Mouse (Mus musculus): ENCODE data around the gene Gm29427. TPM values are rescaled to one million over a fixed set of nuclear protein-coding genes. Genes with fewer than 3 reads are reported as not detected.
A peak's percentile ranks its signal among the peaks of the same experiment; 100 is the strongest.

The Gm29427 gene
- polyA plus RNA-seq, 1 experiment from 2014 or later, result not detected

- no peaks in the 10 kb centered on the region for H3K9me3 ChIP-seq (ENCODE audit: low read length)
- no peak for TF ChIP-seq CTCF (IDR thresholded peaks at IDR 0.05)
- TF ChIP-seq EP300 (IDR thresholded peaks at IDR 0.05), result no peak
- H3K4me3 ChIP-seq (ENCODE audit: low read depth, low read length), result peak overlapping the region; percentile 44
- H3K9ac ChIP-seq (replicated peaks; ENCODE audit: low read depth), result 0 out of 2 replicates have a peak overlapping the region, but pooled peaks have one; percentile 32
- 25% methylated on average over 5 of the region's 5 CpGs for WGBS
- peak overlapping the region; percentile 86 for H3K27ac ChIP-seq (ENCODE audit: low read length)
- peak overlapping the region; percentile 54 for H3K4me2 ChIP-seq (replicated peaks; ENCODE audit: low read depth, low read length)
- H3K36me3 ChIP-seq (ENCODE audit: insufficient read depth, low read length), result no peaks in the 10 kb centered on the region
- DNase-seq (ENCODE audit: low spot score) (peak; percentile 61), ATAC-seq (0 out of 2 replicates have a peak, but pooled peaks have one; percentile 2)
- no peaks in the 10 kb centered on the region for H3K27me3 ChIP-seq (replicated peaks; ENCODE audit: insufficient read depth, low read length)
- peaks cover 3% of the 10 kb centered on the region; the same call in 1 of the 2 replicates for H3K4me1 ChIP-seq (ENCODE audit: insufficient read depth, low read depth, low read length)
Observed at GRCm38 (mm10) chr1:130734452-130734851, 18.9 kb upstream of the Gm29427 start.

DNA sequence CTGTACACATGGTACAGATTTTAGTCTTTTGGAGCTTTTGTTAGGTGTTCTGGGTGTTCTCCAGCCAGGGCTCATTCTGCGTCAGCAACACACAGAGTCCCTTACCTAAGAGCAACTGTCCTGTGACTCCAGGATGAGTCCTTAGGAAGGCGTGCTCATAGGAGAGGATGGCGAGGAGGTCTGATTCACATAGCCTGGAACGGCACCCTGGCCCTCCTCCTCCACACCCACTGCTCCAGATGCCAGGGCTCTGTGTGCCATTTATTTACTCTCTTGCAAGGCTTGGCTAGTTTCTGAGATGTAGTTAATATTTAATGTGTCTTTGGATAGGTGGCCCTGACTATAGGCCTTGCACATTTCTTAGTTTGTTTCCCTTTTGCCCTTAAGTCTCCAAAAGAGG is 18.1 kb upstream of the Gm29427 start:
- peak; percentile 67 for TF ChIP-seq EP300 (IDR thresholded peaks at IDR 0.05)
- no peak for TF ChIP-seq CTCF (IDR thresholded peaks at IDR 0.05)
- no peaks in the 10 kb centered on the region for H3K36me3 ChIP-seq (ENCODE audit: insufficient read depth, low read length)
- peak overlapping the region; percentile 43; the same call in 1 of the 2 replicates for H3K9ac ChIP-seq (replicated peaks; ENCODE audit: low read depth)
- WGBS, result 64% methylated on average over 4 of the region's 4 CpGs
- H3K4me2 ChIP-seq (replicated peaks; ENCODE audit: low read depth, low read length), result peak overlapping the region; percentile 54
- peak overlapping the region; percentile 44 for H3K4me3 ChIP-seq (ENCODE audit: low read depth, low read length)
- peak; percentile 76 for ATAC-seq
- H3K27me3 ChIP-seq (replicated peaks; ENCODE audit: insufficient read depth, low read length), result no peaks in the 10 kb centered on the region
- peak overlapping the region; percentile 86 for H3K27ac ChIP-seq (ENCODE audit: low read length)
- peaks cover 3% of the 10 kb centered on the region; the same call in 1 of the 2 replicates for H3K4me1 ChIP-seq (ENCODE audit: insufficient read depth, low read depth, low read length)
- H3K9me3 ChIP-seq (ENCODE audit: low read length), result no peaks in the 10 kb centered on the region
- peak; percentile 88 for DNase-seq (ENCODE audit: low spot score)

- no peaks in the 10 kb centered on the region for H3K9me3 ChIP-seq (ENCODE audit: low read length)
- WGBS, result 59% methylated on average over 13 of the region's 13 CpGs
- peak overlapping the region; percentile 86 for H3K27ac ChIP-seq (ENCODE audit: low read length)
- no peaks in the 10 kb centered on the region for H3K36me3 ChIP-seq (ENCODE audit: insufficient read depth, low read length)
- peak overlapping the region; percentile 44 for H3K4me3 ChIP-seq (ENCODE audit: low read depth, low read length)
- ATAC-seq (no peak), DNase-seq (ENCODE audit: low spot score) (no peak)
- peak overlapping the region; percentile 43 for H3K9ac ChIP-seq (replicated peaks; ENCODE audit: low read depth)
- peak overlapping the region; percentile 54 for H3K4me2 ChIP-seq (replicated peaks; ENCODE audit: low read depth, low read length)
- H3K4me1 ChIP-seq (ENCODE audit: insufficient read depth, low read depth, low read length), result peaks cover 3% of the 10 kb centered on the region; the same call in 1 of the 2 replicates
- TF ChIP-seq CTCF (IDR thresholded peaks at IDR 0.05) (no peak), EP300 (IDR thresholded peaks at IDR 0.05) (no peak)
- no peaks in the 10 kb centered on the region for H3K27me3 ChIP-seq (replicated peaks; ENCODE audit: insufficient read depth, low read length)
Observed at GRCm38 (mm10) chr1:130732706-130733658, 17.4 kb upstream of the Gm29427 start.

DNA sequence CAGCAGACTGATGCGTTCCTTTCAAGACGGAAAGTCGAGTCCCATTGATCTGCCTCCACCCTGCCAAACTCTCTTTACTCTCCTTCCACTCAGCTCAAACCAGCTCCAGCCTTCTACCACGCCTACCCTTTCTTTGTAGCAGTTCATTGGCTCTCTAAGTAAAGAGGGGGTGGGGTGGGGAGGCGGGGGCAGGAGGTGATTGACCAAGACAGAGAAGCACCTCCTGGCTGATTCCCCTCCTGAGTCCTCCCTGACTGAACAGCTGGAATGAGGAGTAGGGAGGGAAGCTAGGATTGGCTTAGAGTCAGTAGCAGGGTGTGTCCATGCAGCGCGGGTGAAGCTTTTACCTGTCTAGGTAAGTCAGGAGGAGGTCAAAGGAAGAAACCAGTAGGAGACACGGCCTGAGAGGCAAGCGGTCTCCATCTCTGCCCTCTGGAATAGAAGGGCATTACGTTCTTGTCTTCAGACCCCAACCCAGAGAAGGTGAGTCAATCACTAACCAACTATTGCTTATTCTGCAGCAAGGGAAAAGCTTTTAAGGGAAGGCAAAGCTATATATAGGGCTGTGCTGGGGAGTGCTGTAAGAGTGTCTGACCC is 16.2 kb upstream of the Gm29427 start, which contains the start of gene AA986860:
TSS of gene AA986860 (plus strand) at position 236 of the 597 bp plus-strand sequence.
- Histone ChIP-seq H3K9me3 (ENCODE audit: low read length) (no peaks in the 10 kb centered on the region), H3K27me3 (replicated peaks; ENCODE audit: insufficient read depth, low read length) (no peaks in the 10 kb centered on the region), H3K27ac (ENCODE audit: low read length) (peak within 1 kb of the TSS; percentile 86), H3K36me3 (ENCODE audit: insufficient read depth, low read length) (no peaks in the 10 kb centered on the region), H3K4me1 (ENCODE audit: insufficient read depth, low read depth, low read length) (peaks cover 3% of the 10 kb centered on the region; the same call in 1 of the 2 replicates), H3K4me3 (ENCODE audit: low read depth, low read length) (peak within 1 kb of the TSS; percentile 44), H3K4me2 (replicated peaks; ENCODE audit: low read depth, low read length) (peak within 1 kb of the TSS; percentile 54), H3K9ac (replicated peaks; ENCODE audit: low read depth) (peak within 1 kb of the TSS; percentile 43)
- 11% methylated on average over 10 of the region's 10 CpGs for WGBS
- ATAC-seq, result peak; percentile 88
- peak; percentile 94 for DNase-seq (ENCODE audit: low spot score)
- no peak for TF ChIP-seq CTCF (IDR thresholded peaks at IDR 0.05)
- no peak for TF ChIP-seq EP300 (IDR thresholded peaks at IDR 0.05)

DNA sequence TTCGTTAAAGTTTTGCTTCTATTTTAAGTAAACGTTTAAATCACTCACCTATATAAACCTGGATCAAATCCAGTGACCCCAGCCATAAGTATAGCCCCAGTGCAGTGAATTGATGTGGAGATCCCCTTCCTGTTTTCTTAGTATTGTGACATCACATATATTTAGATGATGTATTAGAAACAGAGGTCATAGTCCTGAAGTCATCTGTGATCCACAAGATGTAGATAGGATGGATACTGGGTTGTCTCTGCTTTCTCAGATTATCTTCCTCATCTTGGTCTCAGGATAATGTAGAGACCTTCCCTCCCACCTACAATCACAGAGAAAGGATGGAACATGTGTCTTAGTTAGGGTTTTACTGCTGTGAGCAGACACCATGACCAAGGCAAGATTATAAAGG is 13.6 kb upstream of the Gm29427 start, which contains the start of gene Pfkfb2:
TSS of gene Pfkfb2 (minus strand) at position 101 of the 400 bp plus-strand sequence.
- Histone ChIP-seq H3K9ac (replicated peaks; ENCODE audit: low read depth) (no peak within 1 kb of the TSS), H3K36me3 (ENCODE audit: insufficient read depth, low read length) (no peaks in the 10 kb centered on the region), H3K4me1 (ENCODE audit: insufficient read depth, low read depth, low read length) (no peaks in the 10 kb centered on the region; the same call in 1 of the 2 replicates), H3K27me3 (replicated peaks; ENCODE audit: insufficient read depth, low read length) (no peaks in the 10 kb centered on the region), H3K4me2 (replicated peaks; ENCODE audit: low read depth, low read length) (no peak within 1 kb of the TSS), H3K4me3 (ENCODE audit: low read depth, low read length) (no peak within 1 kb of the TSS), H3K9me3 (ENCODE audit: low read length) (no peaks in the 10 kb centered on the region), H3K27ac (ENCODE audit: low read length) (no peak within 1 kb of the TSS)
- 70% methylated on average over 2 of the region's 2 CpGs for WGBS
- ATAC-seq, result no peak
- no peak for TF ChIP-seq EP300 (IDR thresholded peaks at IDR 0.05)
- TF ChIP-seq CTCF (IDR thresholded peaks at IDR 0.05), result no peak
- no peak for DNase-seq (ENCODE audit: low spot score)

DNA sequence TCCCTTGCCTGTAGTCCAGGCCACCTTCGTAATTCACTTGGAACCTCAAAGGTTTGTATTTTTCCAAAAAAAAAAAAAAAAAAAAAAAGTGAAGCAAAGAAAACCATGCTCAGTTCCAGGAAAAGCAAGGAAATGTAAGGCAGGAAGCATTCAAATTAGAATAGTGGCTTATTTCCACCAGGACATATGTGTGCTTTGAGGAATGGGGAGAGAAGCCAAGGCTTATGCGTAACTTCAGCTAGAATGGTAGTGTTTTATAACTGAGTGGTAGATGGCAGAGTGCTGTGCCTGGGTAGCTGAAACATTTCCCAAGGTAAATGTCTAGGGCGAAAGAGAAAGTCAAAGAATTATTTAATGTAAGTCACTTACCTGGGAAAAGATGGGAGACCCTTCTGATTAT is 13.1 kb upstream of the Gm29427 start:
- WGBS, result 90% methylated on average over 3 of the region's 3 CpGs
- H3K36me3 ChIP-seq (ENCODE audit: insufficient read depth, low read length), result no peaks in the 10 kb centered on the region
- no peaks in the 10 kb centered on the region for H3K27me3 ChIP-seq (replicated peaks; ENCODE audit: insufficient read depth, low read length)
- H3K4me3 ChIP-seq (ENCODE audit: low read depth, low read length), result no peak overlapping the region
- ATAC-seq (no peak), DNase-seq (ENCODE audit: low spot score) (no peak)
- no peaks in the 10 kb centered on the region; the same call in 1 of the 2 replicates for H3K4me1 ChIP-seq (ENCODE audit: insufficient read depth, low read depth, low read length)
- TF ChIP-seq CTCF (IDR thresholded peaks at IDR 0.05) (no peak), EP300 (IDR thresholded peaks at IDR 0.05) (no peak)
- H3K4me2 ChIP-seq (replicated peaks; ENCODE audit: low read depth, low read length), result no peak overlapping the region
- no peaks in the 10 kb centered on the region for H3K9me3 ChIP-seq (ENCODE audit: low read length)
- H3K9ac ChIP-seq (replicated peaks; ENCODE audit: low read depth), result no peak overlapping the region
- no peak overlapping the region for H3K27ac ChIP-seq (ENCODE audit: low read length)
